Mouse (Mus musculus) testis, adult 2 months (tissue): ENCODE data around the gene Trim67.

Experiments used
- CTCF ChIP-seq: fragments of 200-500 bp; IDR thresholded peaks from 2 replicates; pipeline ENCODE4 v1.5.1; 2012; ENCODE audit warnings: low read depth, mild to moderate bottlenecking, inconsistent platforms, low read length, moderate library complexity; ENCODE audit not compliant: control insufficient read depth, insufficient read depth, insufficient replicate concordance
- POLR2A ChIP-seq: fragments of 200-500 bp; IDR thresholded peaks from 2 replicates; pipeline ENCODE4 v1.6.1; 2012; ENCODE audit warnings: low read depth, mild to moderate bottlenecking, inconsistent platforms, low read length, moderate library complexity; ENCODE audit not compliant: control insufficient read depth

DNA sequence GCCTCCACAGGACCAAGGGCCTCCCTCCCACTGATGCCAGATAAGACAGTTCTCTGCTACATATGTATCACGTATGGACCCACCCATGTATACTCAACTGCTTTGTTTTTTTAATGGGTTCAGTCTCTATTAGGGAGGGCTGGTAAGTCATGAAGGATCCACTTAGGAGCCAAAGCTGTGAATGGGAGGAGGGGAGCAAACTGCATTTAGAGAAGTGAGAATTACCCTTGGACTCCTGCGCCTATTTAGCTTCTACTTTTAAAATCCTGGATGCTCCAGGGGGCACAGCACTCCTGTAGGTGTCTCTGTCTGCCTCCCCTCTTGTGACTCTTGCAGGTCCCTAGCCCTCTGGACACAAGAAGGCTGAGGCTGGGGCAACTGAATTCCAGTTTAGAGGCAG lies 36.7 kb upstream of the Trim67 start:
- TF ChIP-seq CTCF (no peak), POLR2A (no peak)
